Mouse (Mus musculus): ENCODE measurements around the gene Tap1.

DNA sequence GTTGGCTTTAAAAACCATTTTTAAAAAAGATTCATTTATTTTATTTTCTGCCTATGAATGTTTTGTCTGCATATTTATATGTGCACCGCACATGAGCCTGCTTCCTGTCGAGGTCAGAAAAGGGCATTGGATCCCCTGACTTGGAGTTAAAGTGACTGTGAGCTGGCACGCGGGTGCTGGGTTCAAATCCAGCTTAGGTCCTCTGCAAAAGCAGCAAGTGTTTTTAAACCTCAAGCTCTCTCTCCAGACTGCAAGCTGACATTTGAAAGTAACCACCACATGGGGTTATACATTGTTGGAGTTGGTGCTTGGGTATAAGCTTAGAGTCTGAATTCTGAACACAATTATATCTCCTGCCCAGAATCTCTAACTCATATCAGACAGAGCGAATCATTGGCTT, 30.6 kb downstream of the Tap1 start:
- TF ChIP-seq USF1 (IDR thresholded peaks at IDR 0.05; ENCODE audit: low read depth) (no peak), POLR2A (IDR thresholded peaks at IDR 0.05; ENCODE audit: insufficient read length, low read depth) (no peak), E2F4 (IDR thresholded peaks at IDR 0.05; ENCODE audit: insufficient read depth) (no peak)
